Mouse (Mus musculus): Measurements from ENCODE around the gene Ppp1r36. TPM values are rescaled to one million over a fixed set of nuclear protein-coding genes. Genes with fewer than 3 reads are reported as not detected.

The Ppp1r36 gene
- total and polyA plus RNA-seq, 2 experiments from 2014 or later, result 0.52 to 2.7 TPM

- 91% methylated on average over 2 of the region's 2 CpGs for WGBS
- no peak for TF ChIP-seq CTCF (IDR thresholded peaks at IDR 0.05; ENCODE audit: low read depth)
- no peak for DNase-seq (ENCODE audit: low spot score)
- no peaks in the 10 kb centered on the region for H3K36me3 ChIP-seq (ENCODE audit: insufficient read depth, low read length)
- H3K27ac ChIP-seq, result no peak overlapping the region
- no peak overlapping the region for H3K9ac ChIP-seq (replicated peaks; ENCODE audit: low read length)
- H3K4me1 ChIP-seq (ENCODE audit: insufficient read depth, low read length), result no peaks in the 10 kb centered on the region
- no peak for ATAC-seq
- H3K4me3 ChIP-seq (ENCODE audit: low read length), result no peak overlapping the region
- H3K4me2 ChIP-seq (ENCODE audit: low read depth, low read length), result no peak overlapping the region
- H3K9me3 ChIP-seq (ENCODE audit: low read length), result no peaks in the 10 kb centered on the region
- no peaks in the 10 kb centered on the region for H3K27me3 ChIP-seq (ENCODE audit: insufficient read depth, low read length)
Observed at GRCm38 (mm10) chr12:76482948-76483347, 65.6 kb downstream of the Ppp1r36 start.

DNA sequence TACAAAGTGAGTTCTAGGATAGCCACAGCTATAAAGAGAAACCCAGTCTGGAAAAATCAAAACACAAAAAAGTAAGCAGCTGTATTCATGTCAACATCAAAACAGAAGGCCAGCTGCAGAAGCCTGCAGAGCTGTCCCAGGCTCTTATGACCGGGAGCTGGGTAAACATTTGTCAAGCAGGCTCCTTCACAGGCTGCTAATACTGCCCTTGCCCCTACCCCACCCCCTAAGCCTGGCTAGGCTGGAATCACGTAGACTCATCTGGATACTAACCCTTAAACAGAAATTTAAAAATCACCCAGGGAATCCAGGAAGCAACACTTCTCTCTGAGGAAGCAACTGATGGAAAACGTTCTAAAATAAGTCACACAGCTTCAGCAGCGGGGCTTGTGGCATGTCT lies 67.5 kb downstream of the Ppp1r36 start:
- ATAC-seq, result no peak
- Histone ChIP-seq H3K9me3 (ENCODE audit: low read length) (no peaks in the 10 kb centered on the region), H3K27me3 (ENCODE audit: insufficient read depth, low read length) (no peaks in the 10 kb centered on the region), H3K4me1 (ENCODE audit: insufficient read depth, low read length) (no peaks in the 10 kb centered on the region), H3K9ac (replicated peaks; ENCODE audit: low read length) (no peak overlapping the region), H3K4me2 (ENCODE audit: low read depth, low read length) (no peak overlapping the region), H3K4me3 (ENCODE audit: low read length) (no peak overlapping the region), H3K36me3 (ENCODE audit: insufficient read depth, low read length) (no peaks in the 10 kb centered on the region), H3K27ac (no peak overlapping the region)
- WGBS, result 53% methylated on average over 4 of the region's 4 CpGs
- TF ChIP-seq CTCF (IDR thresholded peaks at IDR 0.05; ENCODE audit: low read depth), result no peak
- no peak for DNase-seq (ENCODE audit: low spot score)

DNA sequence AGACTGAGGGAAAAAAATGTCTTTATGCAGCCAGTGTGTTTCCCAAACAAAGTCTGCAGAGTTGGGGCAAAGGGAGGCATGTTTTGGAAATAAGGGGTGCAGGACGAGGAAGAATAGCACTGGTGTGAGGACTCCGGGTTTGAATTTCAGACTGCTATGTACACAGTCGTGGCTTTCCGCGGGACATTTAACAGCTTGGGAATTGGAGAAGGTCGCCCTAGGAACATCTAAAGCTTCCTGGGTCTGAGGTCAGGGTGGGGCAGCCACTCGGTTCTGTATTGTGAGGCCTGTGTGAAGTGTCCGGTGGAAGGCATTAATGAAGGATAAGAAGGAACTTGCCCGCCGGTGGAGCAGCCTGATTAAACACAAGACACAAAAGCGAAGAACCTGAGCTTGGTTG lies 68.0 kb downstream of the Ppp1r36 start:
- WGBS, result 66% methylated on average over 11 of the region's 11 CpGs
- DNase-seq (ENCODE audit: low spot score) (no peak), ATAC-seq (no peak)
- Histone ChIP-seq H3K27me3 (ENCODE audit: insufficient read depth, low read length) (no peaks in the 10 kb centered on the region), H3K4me2 (ENCODE audit: low read depth, low read length) (no peak overlapping the region), H3K36me3 (ENCODE audit: insufficient read depth, low read length) (no peaks in the 10 kb centered on the region), H3K9ac (replicated peaks; ENCODE audit: low read length) (no peak overlapping the region), H3K4me1 (ENCODE audit: insufficient read depth, low read length) (no peaks in the 10 kb centered on the region), H3K27ac (no peak overlapping the region), H3K9me3 (ENCODE audit: low read length) (no peaks in the 10 kb centered on the region), H3K4me3 (ENCODE audit: low read length) (no peak overlapping the region)
- TF ChIP-seq CTCF (IDR thresholded peaks at IDR 0.05; ENCODE audit: low read depth), result no peak

DNA sequence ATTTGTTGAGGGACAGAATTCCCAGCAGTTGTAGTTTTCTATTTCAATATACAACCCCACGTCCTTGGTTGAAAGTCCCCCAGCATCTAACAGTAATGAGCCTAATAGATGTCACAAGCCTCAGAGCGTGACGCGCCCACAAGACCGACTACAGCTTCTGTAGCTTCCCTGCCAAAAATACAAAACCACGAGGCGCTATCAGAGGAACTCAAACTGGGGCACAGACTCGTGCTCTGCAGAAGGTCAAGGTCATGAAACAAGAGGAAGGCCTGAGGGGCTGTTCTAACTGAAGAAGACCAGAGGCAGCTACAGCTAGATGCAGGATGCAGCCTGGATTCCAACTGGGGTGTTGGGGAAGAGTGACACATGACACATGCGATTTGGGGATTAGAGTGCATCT lies 69.6 kb downstream of the Ppp1r36 start:
- no peak overlapping the region for H3K4me2 ChIP-seq (ENCODE audit: low read depth, low read length)
- no peak for TF ChIP-seq CTCF (IDR thresholded peaks at IDR 0.05; ENCODE audit: low read depth)
- H3K9me3 ChIP-seq (ENCODE audit: low read length), result no peaks in the 10 kb centered on the region
- no peaks in the 10 kb centered on the region for H3K4me1 ChIP-seq (ENCODE audit: insufficient read depth, low read length)
- no peak overlapping the region for H3K4me3 ChIP-seq (ENCODE audit: low read length)
- no peaks in the 10 kb centered on the region for H3K27me3 ChIP-seq (ENCODE audit: insufficient read depth, low read length)
- ATAC-seq (no peak), DNase-seq (ENCODE audit: low spot score) (no peak)
- no peaks in the 10 kb centered on the region for H3K36me3 ChIP-seq (ENCODE audit: insufficient read depth, low read length)
- H3K9ac ChIP-seq (replicated peaks; ENCODE audit: low read length), result no peak overlapping the region
- no peak overlapping the region for H3K27ac ChIP-seq
- 65% methylated on average over 9 of the region's 9 CpGs for WGBS

Other genes starting within 250 kb of the Ppp1r36 start
- gene Esr2, start 240.3 kb upstream of the Ppp1r36 start, total RNA-seq (2014; rRNA removed), result 0.29 and 0.31 TPM in 2 replicates
- 0.28 and 0.35 TPM in 2 replicates for gene Esr2, start 240.3 kb upstream of the Ppp1r36 start, polyA plus RNA-seq (2015; fragmentation: Nextera tagmentation; extraction: Ambion mirVana)
- not detected in 2 replicates for gene Tex21, start 170.8 kb upstream of the Ppp1r36 start, total RNA-seq (2014; rRNA removed)
- gene Tex21, start 170.8 kb upstream of the Ppp1r36 start, polyA plus RNA-seq (2015; fragmentation: Nextera tagmentation; extraction: Ambion mirVana), result not detected in 2 replicates
- 30.9 and 31.3 TPM in 2 replicates for gene Mthfd1, start 162.2 kb upstream of the Ppp1r36 start, total RNA-seq (2014; rRNA removed)
- 33.1 and 37.1 TPM in 2 replicates for gene Mthfd1, start 162.2 kb upstream of the Ppp1r36 start, polyA plus RNA-seq (2015; fragmentation: Nextera tagmentation; extraction: Ambion mirVana)
- 13.1 and 15.0 TPM in 2 replicates for gene Akap5, start 92.6 kb upstream of the Ppp1r36 start, total RNA-seq (2014; rRNA removed)
- 11.8 and 12.5 TPM in 2 replicates for gene Akap5, start 92.6 kb upstream of the Ppp1r36 start, polyA plus RNA-seq (2015; fragmentation: Nextera tagmentation; extraction: Ambion mirVana)
- gene Zbtb25, start 47.9 kb upstream of the Ppp1r36 start, total RNA-seq (2014; rRNA removed), result 20.5 and 25.2 TPM in 2 replicates
- gene Zbtb25, start 47.9 kb upstream of the Ppp1r36 start, polyA plus RNA-seq (2015; fragmentation: Nextera tagmentation; extraction: Ambion mirVana), result 12.1 and 12.7 TPM in 2 replicates
- 3.3 and 3.6 TPM in 2 replicates for gene Zbtb1, start 47.3 kb upstream of the Ppp1r36 start, total RNA-seq (2014; rRNA removed)
- gene Zbtb1, start 47.3 kb upstream of the Ppp1r36 start, polyA plus RNA-seq (2015; fragmentation: Nextera tagmentation; extraction: Ambion mirVana), result 3.0 and 3.1 TPM in 2 replicates
- gene Hspa2, start 13.4 kb upstream of the Ppp1r36 start, total RNA-seq (2014; rRNA removed), result 9.6 and 17.2 TPM in 2 replicates
- gene Hspa2, start 13.4 kb upstream of the Ppp1r36 start, polyA plus RNA-seq (2015; fragmentation: Nextera tagmentation; extraction: Ambion mirVana), result 11.1 and 13.8 TPM in 2 replicates
- gene Plekhg3, start 113.4 kb downstream of the Ppp1r36 start, total RNA-seq (2014; rRNA removed), result 5.4 and 6.8 TPM in 2 replicates
- gene Plekhg3, start 113.4 kb downstream of the Ppp1r36 start, polyA plus RNA-seq (2015; fragmentation: Nextera tagmentation; extraction: Ambion mirVana), result 1.3 and 1.8 TPM in 2 replicates

Data from hindbrain, postnatal 0 days (tissue).